Comparison of ENCODE assay signal across 8 mouse cellular contexts in the genomic region with DNA sequence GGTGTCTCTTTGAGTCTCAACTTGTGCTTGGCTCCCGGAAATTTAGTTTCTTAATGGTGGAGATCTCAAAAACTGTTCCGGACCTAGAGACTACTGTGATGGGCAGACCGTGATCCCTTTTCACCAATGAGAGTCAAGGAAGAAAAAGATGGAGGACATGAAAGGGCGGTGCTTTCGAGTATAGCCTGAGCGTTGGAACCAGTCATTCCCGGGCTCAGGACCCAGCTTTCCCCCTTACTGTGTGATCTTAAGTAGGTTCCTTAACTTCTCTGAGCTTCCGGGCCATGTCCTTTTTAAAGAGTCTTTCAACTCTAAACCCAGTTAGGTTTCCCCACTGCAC. TPM values are rescaled to one million over a fixed set of nuclear protein-coding genes. Genes with fewer than 3 reads are reported as not detected.
DNase-seq lines count a peak whose midpoint lies in the region; ATAC-seq lines count a peak whose summit lies in the region.

No protein-coding gene starts in this region.

- H3K27ac ChIP-seq in limb, embryonic 12.5 days = no peak overlapping the region
- H3K27ac ChIP-seq in midbrain, embryonic 15.5 days = 0 out of 2 replicates have a peak overlapping the region, but pooled peaks have one; percentile 46

- under 1% methylated on average over 8 of the region's 8 CpGs for WGBS in limb, embryonic 12.5 days
- WGBS in midbrain, embryonic 15.5 days = under 1% methylated on average over 8 of the region's 8 CpGs

- peak; percentile 67 for DNase-seq in embryo, embryonic 11 days
- DNase-seq in embryo, embryonic 9.5 days (ENCODE audit: extremely low spot score) = no peak
- peak; percentile 84 for DNase-seq in 3T3-L1 (ENCODE audit: low read depth, low spot score)
- DNase-seq in brain, adult 2 months (ENCODE audit: low read depth, low spot score) = peak; percentile 77
- peak; percentile 40 to 66 for DNase-seq in heart, adult 9 months (ENCODE audit: low spot score in 2 of 2)
- DNase-seq in urinary bladder, adult 2 months (ENCODE audit: low spot score) = no peak

- H3K4me1 ChIP-seq in limb, embryonic 12.5 days (replicated peaks) = peaks cover 39% of the 10 kb centered on the region
- H3K4me1 ChIP-seq in midbrain, embryonic 15.5 days = peaks cover 14% of the 10 kb centered on the region

- H3K9ac ChIP-seq in limb, embryonic 12.5 days (replicated peaks) = peak overlapping the region; percentile 73; the same call in 1 of the 2 replicates
- peak overlapping the region; percentile 71; the same call in 1 of the 2 replicates for H3K9ac ChIP-seq in midbrain, embryonic 15.5 days

- peaks cover 56% of the 10 kb centered on the region for H3K27me3 ChIP-seq in limb, embryonic 12.5 days
- peaks cover 35% of the 10 kb centered on the region; the same call in 1 of the 2 replicates for H3K27me3 ChIP-seq in midbrain, embryonic 15.5 days (replicated peaks)

- peak; percentile 69; the same call in 1 of the 2 replicates for ATAC-seq in limb, embryonic 12.5 days (ENCODE audit: insufficient number of reproducible peaks, insufficient read depth, low FRiP score, low TSS enrichment, low read depth)
- peak; percentile 83 for ATAC-seq in midbrain, embryonic 15.5 days (replicated peaks)

- H3K4me3 ChIP-seq in limb, embryonic 12.5 days (replicated peaks) = peak overlapping the region; percentile 69
- peak overlapping the region; percentile 67 for H3K4me3 ChIP-seq in midbrain, embryonic 15.5 days

- H3K9me3 ChIP-seq in limb, embryonic 12.5 days = no peaks in the 10 kb centered on the region
- no peaks in the 10 kb centered on the region for H3K9me3 ChIP-seq in midbrain, embryonic 15.5 days

- peak overlapping the region; percentile 99 for H3K4me2 ChIP-seq in limb, embryonic 12.5 days
- H3K4me2 ChIP-seq in midbrain, embryonic 15.5 days = peak overlapping the region; percentile 96

- H3K36me3 ChIP-seq in limb, embryonic 12.5 days = no peaks in the 10 kb centered on the region
- no peaks in the 10 kb centered on the region for H3K36me3 ChIP-seq in midbrain, embryonic 15.5 days (replicated peaks)

RNA-seq across cellular contexts. Expression of gene 6030445D17Rik, which starts 0.8 kb away (rescaled TPM):
- polyA plus RNA-seq in limb, embryonic 12.5 days (2016; fragmentation: Nextera tagmentation; extraction: Ambion mirVana) = 0.19 TPM in 1 of 2 replicates, not detected in the other
- 0.15 and 0.19 TPM in 2 replicates for polyA plus RNA-seq in midbrain, embryonic 15.5 days (2015; fragmentation: Nextera tagmentation; extraction: Ambion mirVana)
- 1.3 and 1.4 TPM in 2 replicates for polyA plus RNA-seq in urinary bladder, adult 2 months (2012; rRNA removed)

RNA-seq across cellular contexts. Expression of gene Luzp1, which starts 6.8 kb away (rescaled TPM):
- polyA plus RNA-seq in limb, embryonic 12.5 days (2016; fragmentation: Nextera tagmentation; extraction: Ambion mirVana) = 131 and 144 TPM in 2 replicates
- polyA plus RNA-seq in midbrain, embryonic 15.5 days (2015; fragmentation: Nextera tagmentation; extraction: Ambion mirVana) = 52.0 and 57.7 TPM in 2 replicates
- 26.2 TPM in 2 replicates for polyA plus RNA-seq in urinary bladder, adult 2 months (2012; rRNA removed)

RNA-seq across cellular contexts. Expression of gene Htr1d, which starts 39.5 kb away (rescaled TPM):
- polyA plus RNA-seq in limb, embryonic 12.5 days (2016; fragmentation: Nextera tagmentation; extraction: Ambion mirVana) = 0.11 and 0.17 TPM in 2 replicates
- 1.4 and 1.9 TPM in 2 replicates for polyA plus RNA-seq in midbrain, embryonic 15.5 days (2015; fragmentation: Nextera tagmentation; extraction: Ambion mirVana)
- polyA plus RNA-seq in urinary bladder, adult 2 months (2012; rRNA removed) = 2.8 and 4.0 TPM in 2 replicates

Comparison
In these comparisons a context has a peak if more than half of its experiments do, and no peak if none do; other contexts are left out.
1. DNase-seq: peak in embryo, embryonic 11 days (single experiment), 3T3-L1 (single experiment), brain, adult 2 months (single experiment) and heart, adult 9 months (2 of 2); none in embryo, embryonic 9.5 days (single experiment) and urinary bladder, adult 2 months (single experiment).